Mouse (Mus musculus): ENCODE results near the gene Sdhb. TPM values are rescaled to one million over a fixed set of nuclear protein-coding genes. Genes with fewer than 3 reads are reported as not detected.

The Sdhb gene
- polyA plus RNA-seq, 1 experiment from 2014 or later, result 428 TPM

- no peaks in the 10 kb centered on the region for H3K27me3 ChIP-seq
- under 1% methylated on average over 17 of the region's 17 CpGs for WGBS
- H3K4me3 ChIP-seq, result peak overlapping the region; percentile 67
- H3K9ac ChIP-seq (replicated peaks), result peak overlapping the region; percentile 79
- peak; percentile 36 for ATAC-seq (replicated peaks)
- H3K4me2 ChIP-seq (replicated peaks), result peak overlapping the region; percentile 76
- peak overlapping the region; percentile 90 for H3K27ac ChIP-seq (replicated peaks)
- peaks cover 43% of the 10 kb centered on the region for H3K4me1 ChIP-seq
- H3K9me3 ChIP-seq, result no peaks in the 10 kb centered on the region
- peaks cover 55% of the 10 kb centered on the region for H3K36me3 ChIP-seq
Observed at GRCm38 (mm10) chr4:141010941-141011429, 50.0 kb downstream of the Sdhb start.

GRCm38 (mm10) chr4:141011556-141012328 lies 50.7 kb downstream of the Sdhb start:
- H3K9ac ChIP-seq (replicated peaks), result peak overlapping the region; percentile 79
- H3K4me2 ChIP-seq (replicated peaks), result peak overlapping the region; percentile 76
- H3K27me3 ChIP-seq, result no peaks in the 10 kb centered on the region
- H3K27ac ChIP-seq (replicated peaks), result peak overlapping the region; percentile 90
- peak; percentile 36 for ATAC-seq (replicated peaks)
- no peaks in the 10 kb centered on the region for H3K9me3 ChIP-seq
- WGBS, result 34% methylated on average over 14 of the region's 14 CpGs
- H3K36me3 ChIP-seq, result peaks cover 51% of the 10 kb centered on the region
- H3K4me1 ChIP-seq, result peaks cover 43% of the 10 kb centered on the region
- peak overlapping the region; percentile 67 for H3K4me3 ChIP-seq

DNA sequence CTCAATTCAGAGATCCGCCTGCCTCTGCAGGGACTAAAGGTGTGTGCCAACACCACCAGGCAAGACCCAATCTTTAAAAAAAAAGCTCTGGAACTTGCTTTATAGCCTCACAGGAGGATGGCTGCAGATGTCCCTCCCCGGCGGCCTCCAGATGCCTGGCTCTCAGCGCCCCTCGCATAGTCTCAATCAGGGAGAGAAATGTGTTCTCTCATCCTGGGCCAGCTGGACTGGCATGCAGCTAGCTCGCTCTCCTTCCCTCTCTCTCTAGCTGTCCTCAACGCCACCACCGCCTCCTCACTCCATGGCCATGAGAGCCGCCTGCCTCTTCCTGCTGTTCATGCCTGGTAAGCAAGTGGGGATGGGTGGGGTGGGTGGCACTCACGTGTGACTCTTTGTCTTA lies 51.6 kb downstream of the Sdhb start:
- Histone ChIP-seq H3K27me3 (no peaks in the 10 kb centered on the region), H3K4me1 (peaks cover 48% of the 10 kb centered on the region), H3K36me3 (peaks cover 46% of the 10 kb centered on the region), H3K4me3 (peak overlapping the region; percentile 67), H3K27ac (replicated peaks) (peak overlapping the region; percentile 90), H3K9ac (replicated peaks) (peak overlapping the region; percentile 79; the same call in 1 of the 2 replicates), H3K4me2 (replicated peaks) (peak overlapping the region; percentile 76), H3K9me3 (no peaks in the 10 kb centered on the region)
- no peak for ATAC-seq (replicated peaks)
- WGBS, result 55% methylated on average over 10 of the region's 10 CpGs

DNA sequence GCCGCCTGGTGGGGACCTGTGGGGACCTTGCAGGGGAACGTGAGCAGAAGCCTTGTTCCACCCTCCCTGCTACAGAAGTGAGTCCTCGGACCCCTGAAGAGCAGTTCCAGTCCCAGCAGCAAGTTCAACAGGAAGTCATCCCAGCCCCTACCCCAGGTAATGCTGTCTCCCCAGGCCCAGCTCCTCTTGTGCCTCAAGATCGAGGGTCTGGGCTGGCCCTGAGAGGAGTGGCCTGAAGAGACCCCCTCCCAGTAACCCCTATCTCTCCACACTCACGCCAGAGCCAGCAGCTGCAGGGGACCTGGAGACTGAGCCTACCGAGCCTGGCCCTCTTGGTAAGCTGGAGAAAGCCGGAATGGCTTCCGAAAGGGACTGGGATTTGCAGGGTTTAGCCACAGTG lies 53.1 kb downstream of the Sdhb start:
- WGBS, result 63% methylated on average over 8 of the region's 8 CpGs
- no peak for ATAC-seq (replicated peaks)
- Histone ChIP-seq H3K27me3 (no peaks in the 10 kb centered on the region), H3K4me2 (replicated peaks) (no peak overlapping the region), H3K4me3 (no peak overlapping the region), H3K4me1 (peaks cover 60% of the 10 kb centered on the region), H3K36me3 (peaks cover 37% of the 10 kb centered on the region), H3K9me3 (no peaks in the 10 kb centered on the region), H3K9ac (replicated peaks) (no peak overlapping the region), H3K27ac (replicated peaks) (no peak overlapping the region)

DNA sequence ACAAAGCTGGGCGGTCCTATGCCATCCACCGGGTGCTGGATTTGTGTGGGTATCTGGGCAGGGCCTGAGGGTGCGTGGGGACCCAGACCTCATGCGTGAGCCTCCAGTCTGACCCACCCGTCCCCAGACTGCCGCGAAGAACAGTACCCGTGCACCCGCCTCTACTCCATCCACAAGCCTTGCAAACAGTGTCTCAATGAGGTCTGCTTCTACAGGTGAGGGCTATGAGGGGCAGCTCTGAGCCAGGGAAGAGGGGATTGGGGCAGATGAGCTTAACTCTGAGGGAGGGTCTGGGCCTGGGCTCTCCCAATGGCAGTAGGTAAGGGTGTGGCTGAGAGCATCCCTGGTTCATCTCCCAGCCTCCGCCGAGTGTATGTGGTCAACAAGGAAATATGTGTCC lies 53.9 kb downstream of the Sdhb start:
- ATAC-seq (replicated peaks), result no peak
- H3K9ac ChIP-seq (replicated peaks), result no peak overlapping the region
- H3K4me3 ChIP-seq, result no peak overlapping the region
- H3K9me3 ChIP-seq, result no peaks in the 10 kb centered on the region
- no peak overlapping the region for H3K4me2 ChIP-seq (replicated peaks)
- H3K27me3 ChIP-seq, result no peaks in the 10 kb centered on the region
- peaks cover 67% of the 10 kb centered on the region for H3K4me1 ChIP-seq
- H3K36me3 ChIP-seq, result peaks cover 37% of the 10 kb centered on the region
- H3K27ac ChIP-seq (replicated peaks), result no peak overlapping the region
- WGBS, result 92% methylated on average over 11 of the region's 11 CpGs

DNA sequence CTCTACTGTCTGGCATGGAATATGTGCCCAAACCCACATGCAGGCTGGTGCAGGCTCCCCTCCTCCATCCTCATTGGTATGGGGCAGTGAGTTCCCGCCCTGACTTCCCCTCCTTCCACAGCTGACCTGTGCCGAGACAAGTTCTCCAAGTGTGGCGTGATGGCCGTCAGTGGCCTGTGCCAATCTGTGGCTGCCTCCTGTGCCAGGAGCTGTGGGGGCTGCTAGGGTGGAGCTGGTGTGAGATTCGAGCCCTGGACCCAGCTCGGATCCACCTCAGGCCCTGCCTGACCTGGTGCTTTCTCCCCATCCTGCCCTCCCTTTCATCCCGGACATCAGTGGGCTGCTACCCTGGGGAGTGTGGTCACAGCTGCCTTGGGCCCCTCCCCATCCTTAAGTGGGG lies 54.4 kb downstream of the Sdhb start:
- 0 out of 2 replicates have a peak overlapping the region, but pooled peaks have one; percentile 19 for H3K27ac ChIP-seq (replicated peaks)
- 73% methylated on average over 7 of the region's 7 CpGs for whole genome bisulfite sequencing

GRCm38 (mm10) chr4:141016311-141016710 lies 55.3 kb downstream of the Sdhb start:
- ATAC-seq (replicated peaks), result no peak
- WGBS, result 87% methylated on average over 9 of the region's 9 CpGs
- H3K4me3 ChIP-seq, result no peak overlapping the region
- peaks cover 75% of the 10 kb centered on the region for H3K4me1 ChIP-seq
- peak overlapping the region; percentile 41 for H3K27ac ChIP-seq (replicated peaks)
- peaks cover 37% of the 10 kb centered on the region for H3K36me3 ChIP-seq
- no peaks in the 10 kb centered on the region for H3K27me3 ChIP-seq
- H3K4me2 ChIP-seq (replicated peaks), result no peak overlapping the region
- H3K9ac ChIP-seq (replicated peaks), result no peak overlapping the region
- no peaks in the 10 kb centered on the region for H3K9me3 ChIP-seq

More for the DNA sequence above, 54.4 kb downstream of the Sdhb start:
- Histone ChIP-seq H3K36me3 (peaks cover 37% of the 10 kb centered on the region), H3K9ac (replicated peaks) (no peak overlapping the region), H3K9me3 (no peaks in the 10 kb centered on the region), H3K4me2 (replicated peaks) (no peak overlapping the region), H3K4me1 (peaks cover 67% of the 10 kb centered on the region), H3K4me3 (no peak overlapping the region), H3K27me3 (no peaks in the 10 kb centered on the region)
- ATAC-seq (replicated peaks), result no peak

- peak overlapping the region; percentile 42; the same call in 1 of the 2 replicates for H3K27ac ChIP-seq (replicated peaks)
- no peak overlapping the region for H3K4me3 ChIP-seq
- no peak overlapping the region for H3K9ac ChIP-seq (replicated peaks)
- H3K4me1 ChIP-seq, result peaks cover 71% of the 10 kb centered on the region
- no peak overlapping the region for H3K4me2 ChIP-seq (replicated peaks)
- H3K36me3 ChIP-seq, result peaks cover 35% of the 10 kb centered on the region
- no peak for ATAC-seq (replicated peaks)
- no peaks in the 10 kb centered on the region for H3K27me3 ChIP-seq
- 72% methylated on average over 29 of the region's 29 CpGs for WGBS
- no peaks in the 10 kb centered on the region for H3K9me3 ChIP-seq
Observed at GRCm38 (mm10) chr4:141017657-141018436, 56.8 kb downstream of the Sdhb start.

GRCm38 (mm10) chr4:141020220-141020619 lies 59.2 kb downstream of the Sdhb start:
- ATAC-seq (replicated peaks), result no peak
- Histone ChIP-seq H3K9ac (replicated peaks) (peak overlapping the region; percentile 25; the same call in 1 of the 2 replicates), H3K9me3 (no peaks in the 10 kb centered on the region), H3K4me2 (replicated peaks) (no peak overlapping the region), H3K4me3 (no peak overlapping the region), H3K36me3 (peaks cover 15% of the 10 kb centered on the region), H3K27ac (replicated peaks) (peak overlapping the region; percentile 92), H3K4me1 (peaks cover 54% of the 10 kb centered on the region), H3K27me3 (no peaks in the 10 kb centered on the region)
- 62% methylated on average over 17 of the region's 17 CpGs for WGBS

DNA sequence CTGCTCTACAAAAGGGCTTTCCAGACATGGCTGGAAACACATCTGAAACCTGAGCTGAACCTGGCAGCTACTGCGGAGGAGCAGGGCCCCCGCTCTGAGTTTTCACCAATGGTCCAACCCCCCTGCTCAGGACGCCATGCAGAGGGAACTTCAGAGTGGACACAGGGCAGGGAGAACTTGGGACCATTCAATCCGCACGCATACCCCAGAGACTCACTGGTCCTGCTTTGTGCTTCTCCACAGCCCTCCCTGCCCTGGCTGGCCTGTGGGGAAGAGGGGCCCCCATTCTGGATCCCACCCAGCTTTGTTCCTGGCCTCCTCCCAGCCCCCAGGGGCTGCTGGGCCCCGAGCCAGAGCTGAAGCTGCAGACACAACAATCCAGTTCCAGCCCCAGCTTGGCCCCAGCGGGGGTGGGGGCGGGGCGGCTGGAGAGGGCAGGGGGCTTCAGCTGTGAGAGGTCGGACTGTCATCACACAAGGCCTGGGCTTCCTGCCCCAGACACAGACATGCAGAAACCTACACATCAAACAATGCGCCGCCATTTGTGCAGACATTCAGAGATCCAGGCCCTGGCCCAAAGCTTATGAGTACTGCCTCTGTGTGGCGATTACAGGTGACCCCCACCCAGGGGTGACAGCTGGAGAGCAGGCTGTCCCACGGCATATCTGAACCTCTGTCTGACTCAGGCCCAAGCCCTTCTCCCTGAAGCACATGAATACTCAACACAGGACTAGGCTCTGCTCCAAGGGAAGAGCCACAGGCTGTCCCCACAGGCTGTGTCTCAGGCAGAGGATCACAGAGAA lies 60.0 kb downstream of the Sdhb start:
- Histone ChIP-seq H3K27ac (replicated peaks) (peak overlapping the region; percentile 92), H3K27me3 (no peaks in the 10 kb centered on the region), H3K9me3 (no peaks in the 10 kb centered on the region), H3K4me2 (replicated peaks) (peak overlapping the region; percentile 7; the same call in 1 of the 2 replicates), H3K4me1 (peaks cover 50% of the 10 kb centered on the region), H3K36me3 (peaks cover 7% of the 10 kb centered on the region), H3K4me3 (no peak overlapping the region), H3K9ac (replicated peaks) (peak overlapping the region; percentile 25; the same call in 1 of the 2 replicates)
- 15% methylated on average over 14 of the region's 14 CpGs for WGBS
- ATAC-seq (replicated peaks), result peak; percentile 73

DNA sequence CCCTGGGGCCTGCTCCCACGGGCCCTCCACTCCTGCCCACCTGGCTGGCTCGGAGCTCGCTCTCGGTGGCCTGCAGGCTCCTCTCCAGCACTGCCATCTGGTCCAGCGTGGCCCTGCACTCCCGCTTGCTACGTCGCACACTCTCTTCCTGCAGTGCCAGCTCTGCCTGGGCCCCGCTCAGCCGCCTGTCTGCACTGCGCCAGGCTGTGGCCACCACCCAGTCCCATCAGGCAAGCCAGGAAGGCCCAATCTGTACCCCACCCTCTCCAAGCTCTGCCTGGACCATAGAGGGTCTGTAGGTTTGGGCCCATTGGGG lies 60.6 kb downstream of the Sdhb start:
- peaks cover 3% of the 10 kb centered on the region for H3K36me3 ChIP-seq

More for the DNA sequence above, 60.6 kb downstream of the Sdhb start:
- WGBS, result 33% methylated on average over 11 of the region's 11 CpGs
- Histone ChIP-seq H3K27ac (replicated peaks) (peak overlapping the region; percentile 92), H3K4me2 (replicated peaks) (no peak overlapping the region), H3K27me3 (no peaks in the 10 kb centered on the region), H3K9me3 (no peaks in the 10 kb centered on the region), H3K4me3 (no peak overlapping the region), H3K9ac (replicated peaks) (0 out of 2 replicates have a peak overlapping the region, but pooled peaks have one; percentile 12), H3K4me1 (peaks cover 50% of the 10 kb centered on the region)
- ATAC-seq (replicated peaks), result peak; percentile 37

Measured in forebrain, embryonic 15.5 days (tissue).